Mouse (Mus musculus): ENCODE results near the gene Zmat3.
A peak's percentile ranks its signal among the peaks of the same experiment; 100 is the strongest.

Gene Zmat3

DNA sequence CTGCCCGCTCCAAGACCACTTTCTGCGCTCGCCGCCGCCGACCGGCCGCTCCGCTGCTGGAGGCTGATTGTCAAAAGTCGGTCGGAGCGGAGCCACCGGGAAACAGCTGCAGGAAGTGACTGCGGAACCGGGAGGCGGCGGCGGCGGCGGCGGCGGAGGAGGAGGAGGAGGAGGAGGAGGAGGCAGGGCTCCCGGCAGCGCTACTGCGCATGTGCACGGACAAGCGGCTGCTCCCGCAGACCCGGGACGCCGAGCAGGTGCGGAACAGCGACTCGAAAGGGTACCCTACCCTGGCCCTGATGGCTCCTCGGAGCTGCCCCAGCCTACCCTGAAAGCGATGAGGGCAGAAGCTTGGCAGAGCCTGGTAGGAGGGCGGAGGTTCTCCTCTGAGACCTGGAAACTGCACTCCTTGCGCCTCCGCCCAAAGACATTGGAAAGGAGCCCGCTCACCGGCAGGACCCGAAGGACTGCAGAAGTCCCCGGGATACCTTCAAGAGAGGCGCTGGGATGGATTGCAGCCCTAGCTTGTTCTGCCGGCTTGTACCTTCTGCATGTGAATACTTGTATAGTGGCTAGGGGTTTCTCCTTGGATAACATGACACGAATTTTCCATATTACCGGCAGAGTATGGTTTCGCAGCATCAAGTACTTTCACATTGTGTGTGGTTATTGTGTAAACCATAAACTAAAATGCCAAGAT lies at the start of gene Zmat3:
Gene Zmat3, minus strand, starts transcription at position 469 of the 700 bp plus-strand sequence.
- peak; percentile 37 for DNase-seq (ENCODE audit: low read depth, low spot score)

DNA sequence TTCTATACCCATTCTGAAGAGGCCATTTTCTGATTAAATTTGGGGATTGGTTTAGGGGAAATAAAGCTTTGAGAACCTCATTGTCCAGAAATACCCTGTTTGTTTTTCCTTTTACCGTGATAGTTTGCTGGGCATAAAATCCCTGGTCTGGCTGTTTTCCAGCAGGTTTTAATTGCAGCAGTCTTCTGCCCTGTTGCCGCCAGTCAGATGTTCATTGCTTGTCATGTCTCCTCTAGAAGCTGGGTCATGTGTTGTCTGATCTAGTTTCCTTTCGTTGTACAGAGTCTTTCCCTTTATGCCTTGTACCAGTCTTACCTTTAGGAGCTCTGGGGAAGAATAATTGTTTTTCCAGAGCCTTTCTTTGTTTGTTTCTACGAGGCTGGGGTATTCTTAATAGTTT lies 48.6 kb upstream of the Zmat3 start:
- DNase-seq (ENCODE audit: low read depth, low spot score): no peak

DNA sequence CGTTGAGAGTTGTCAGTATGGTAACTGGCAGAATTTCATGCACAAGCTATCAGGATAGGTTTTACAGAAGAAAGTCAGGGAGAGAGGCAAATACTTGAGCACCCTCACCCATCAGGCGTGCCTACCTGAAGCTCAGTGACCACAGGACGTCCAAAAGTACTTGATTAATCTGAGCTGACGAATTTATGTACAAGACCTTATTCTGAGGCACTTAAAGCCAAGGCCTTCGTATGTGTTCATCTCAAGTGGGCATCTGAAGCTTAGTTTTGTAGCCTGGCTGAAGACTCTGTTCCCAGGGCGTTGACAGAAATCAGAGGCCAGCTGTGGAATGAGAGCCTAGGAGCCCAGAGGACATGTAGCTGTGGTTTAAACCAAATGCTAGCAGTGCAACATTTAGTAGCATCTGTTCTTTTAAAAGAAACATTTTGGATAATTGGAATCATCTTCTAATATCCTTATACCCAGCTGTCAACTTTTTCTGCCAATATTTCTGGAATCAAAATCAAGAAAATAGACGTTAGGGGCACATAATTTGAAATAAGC lies 46.8 kb upstream of the Zmat3 start:
- DNase-seq (ENCODE audit: low read depth, low spot score): no peak

DNA sequence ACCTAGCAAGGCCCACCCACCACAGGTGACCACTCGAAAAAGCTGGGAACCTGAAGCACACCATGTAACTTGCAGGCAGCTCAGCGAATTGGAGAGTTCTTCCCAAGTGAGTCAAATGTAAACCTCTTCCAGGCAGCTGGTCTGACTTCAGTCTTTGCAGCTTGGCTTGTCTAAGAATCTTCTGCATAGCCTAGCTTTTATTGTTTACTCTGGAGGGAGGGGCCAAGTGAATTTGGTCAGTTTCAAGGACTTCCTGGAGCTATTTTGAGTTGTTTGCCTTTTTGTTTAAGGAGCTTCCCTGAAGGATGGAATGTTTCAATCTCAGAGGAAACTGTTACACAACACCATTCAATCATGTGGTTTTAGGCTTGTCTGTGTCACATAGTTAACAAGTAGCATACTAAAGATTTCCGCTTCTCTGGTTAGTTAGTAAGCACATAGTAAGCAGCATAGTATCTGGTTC lies 43.0 kb upstream of the Zmat3 start:
- DNase-seq (ENCODE audit: low read depth, low spot score): no peak

DNA sequence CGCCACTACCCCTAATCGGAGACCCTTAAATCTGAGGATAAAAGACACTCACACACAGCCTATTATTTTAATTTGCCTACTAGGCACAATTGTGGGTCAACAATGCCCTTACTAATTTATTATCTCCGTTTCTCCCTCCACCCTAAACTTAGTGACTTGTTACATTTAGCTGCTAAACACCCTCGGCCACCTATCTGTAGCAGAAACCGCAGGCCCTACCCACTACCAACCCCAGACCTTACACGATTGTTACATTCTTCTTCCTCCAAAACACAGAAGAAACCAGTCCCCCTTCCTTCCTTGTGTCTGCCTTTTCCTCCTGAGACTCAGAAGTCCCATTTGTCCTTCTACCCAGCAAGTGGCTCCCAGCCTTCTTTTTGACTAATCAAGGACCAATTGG lies 41.0 kb upstream of the Zmat3 start:
- DNase-seq (ENCODE audit: low read depth, low spot score): no peak

DNA sequence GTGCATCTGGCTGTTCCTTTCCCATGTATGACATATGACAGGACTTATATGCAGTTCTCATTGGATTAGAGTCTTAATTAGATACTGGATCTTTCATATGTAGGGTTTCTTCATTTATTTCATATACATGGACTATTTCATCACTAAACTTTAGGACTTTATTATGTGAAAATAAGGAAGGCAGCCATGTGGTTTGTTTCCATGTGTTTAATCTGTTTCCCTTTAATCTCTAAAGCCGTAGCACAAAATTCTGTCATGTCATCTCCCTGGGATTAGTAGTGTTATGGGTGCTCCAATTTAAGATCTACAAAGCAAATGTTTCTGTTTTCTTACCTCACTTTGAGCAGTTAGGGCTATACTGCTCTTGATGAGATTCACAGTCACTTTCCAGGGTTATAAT lies 39.9 kb upstream of the Zmat3 start:
- no peak for DNase-seq (ENCODE audit: low read depth, low spot score)

DNA sequence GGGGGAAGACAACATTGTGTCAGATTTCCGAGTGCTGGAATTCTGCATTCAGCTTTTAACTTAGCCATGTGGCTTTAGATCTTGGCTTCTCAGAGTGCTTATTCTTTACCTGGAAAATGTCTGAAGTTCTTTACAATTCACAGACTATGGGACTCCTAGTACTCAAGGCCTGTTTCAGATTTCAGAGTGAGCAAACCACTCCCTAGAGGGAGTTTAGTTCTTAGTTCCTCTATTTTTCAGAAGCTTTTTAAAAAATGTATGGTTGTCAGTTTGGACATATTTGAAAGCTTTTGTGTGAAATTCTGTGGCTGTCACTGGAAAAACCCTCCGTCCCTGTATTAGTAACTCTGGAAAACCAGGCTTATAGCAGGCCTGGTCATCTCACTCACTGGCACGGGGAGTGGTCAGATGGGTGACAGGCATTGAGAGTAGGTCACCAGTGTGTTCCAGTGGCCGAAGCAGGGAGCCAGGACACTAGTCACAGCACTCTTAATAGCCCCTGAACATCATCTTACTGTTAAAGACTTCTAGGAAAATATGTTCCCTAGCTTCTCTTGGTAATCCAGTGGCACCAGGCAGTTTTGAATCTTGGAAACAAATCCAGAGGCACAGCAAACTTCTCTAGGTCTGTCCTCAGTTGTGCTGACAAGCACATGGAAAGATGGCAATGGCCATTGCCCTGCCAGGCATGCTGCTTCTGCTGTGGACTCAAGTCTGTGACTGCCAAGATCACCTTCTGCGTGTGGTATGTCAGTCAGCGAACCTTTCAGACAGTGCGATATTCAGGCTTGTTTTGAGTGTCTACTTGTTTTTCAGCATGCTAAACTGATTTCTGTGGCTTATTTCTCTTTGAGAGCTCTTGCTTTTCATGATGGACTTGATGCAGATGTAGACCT lies 37.4 kb upstream of the Zmat3 start:
- no peak for DNase-seq (ENCODE audit: low read depth, low spot score)

DNA sequence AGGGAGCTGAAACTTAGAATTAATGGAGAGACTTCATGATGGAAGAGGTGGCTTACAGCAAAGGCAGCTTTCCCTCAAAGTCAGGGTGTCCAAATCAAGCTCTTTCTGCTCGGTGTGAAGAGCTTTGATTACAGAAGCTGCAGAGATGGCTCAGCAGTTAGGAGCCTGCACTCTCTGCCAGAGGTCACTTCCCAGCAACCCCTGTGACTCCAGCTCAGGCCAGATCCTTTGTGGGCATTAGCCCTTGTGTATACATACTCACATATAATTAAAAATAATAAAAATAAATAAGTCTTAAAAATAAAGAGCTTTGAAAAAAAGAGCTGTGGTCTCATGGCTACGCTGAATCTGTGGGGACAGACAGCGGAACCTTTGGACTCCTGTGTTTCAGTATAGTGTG lies 35.8 kb upstream of the Zmat3 start:
- no peak for DNase-seq (ENCODE audit: low read depth, low spot score)

DNA sequence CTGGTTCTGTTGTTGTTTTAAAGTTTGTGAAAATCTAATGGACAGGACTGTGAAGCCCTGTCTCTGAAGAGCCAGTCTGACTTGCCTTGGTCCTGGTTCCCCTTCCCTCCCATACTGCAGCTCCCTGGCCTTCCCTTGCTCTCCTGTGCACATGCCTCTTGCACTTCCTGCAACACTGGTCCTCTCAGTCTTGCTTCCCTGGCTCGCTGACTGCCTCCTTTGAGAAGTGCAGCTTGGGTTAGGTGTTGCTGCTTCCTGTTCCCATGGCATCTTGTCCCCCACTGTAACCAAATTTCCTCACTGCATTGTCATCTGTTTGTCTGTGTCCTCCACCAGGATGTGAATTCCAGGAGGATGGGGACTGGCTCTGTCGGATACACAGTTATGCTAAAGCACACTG lies 34.1 kb upstream of the Zmat3 start:
- DNase-seq (ENCODE audit: low read depth, low spot score): no peak

DNA sequence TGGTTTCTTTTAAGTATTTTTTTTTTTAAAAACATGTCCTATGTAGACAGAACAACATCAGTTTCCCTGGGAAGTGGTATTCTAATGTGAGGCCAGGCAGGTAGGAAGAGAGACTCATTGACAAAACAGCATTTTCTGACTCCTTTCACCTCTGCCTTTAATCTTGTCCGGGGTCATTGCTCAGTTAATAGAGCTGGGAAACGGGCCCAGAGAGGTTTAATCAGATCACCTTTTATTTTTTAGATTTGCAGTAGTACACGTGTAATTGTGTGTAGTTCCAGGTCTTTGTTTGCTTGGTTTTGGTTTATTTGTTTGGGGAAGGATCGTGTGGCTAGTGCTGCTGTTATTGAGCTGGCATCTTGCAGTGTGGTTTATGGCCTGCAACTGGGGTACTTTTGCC lies 33.6 kb upstream of the Zmat3 start:
- no peak for DNase-seq (ENCODE audit: low read depth, low spot score)

DNA sequence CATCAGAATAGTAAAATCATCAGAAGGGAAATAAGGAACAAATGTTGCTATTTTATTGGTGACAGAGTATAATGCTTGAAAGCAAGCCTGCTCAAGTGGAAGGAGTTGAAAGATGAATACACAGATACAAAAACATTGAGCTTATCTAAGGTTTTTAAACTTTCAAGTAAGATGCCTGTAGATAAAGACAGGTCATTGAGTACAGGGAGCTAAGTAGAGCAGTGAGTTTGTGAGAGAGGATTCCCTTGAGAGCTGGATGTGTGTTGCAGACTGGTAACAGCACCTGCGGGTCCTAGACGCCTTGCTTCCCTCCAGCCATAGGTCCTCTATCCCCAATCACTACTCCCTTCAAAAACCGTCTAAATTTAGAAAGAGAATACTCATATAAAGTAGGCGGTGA lies 32.8 kb upstream of the Zmat3 start:
- no peak for DNase-seq (ENCODE audit: low read depth, low spot score)

DNA sequence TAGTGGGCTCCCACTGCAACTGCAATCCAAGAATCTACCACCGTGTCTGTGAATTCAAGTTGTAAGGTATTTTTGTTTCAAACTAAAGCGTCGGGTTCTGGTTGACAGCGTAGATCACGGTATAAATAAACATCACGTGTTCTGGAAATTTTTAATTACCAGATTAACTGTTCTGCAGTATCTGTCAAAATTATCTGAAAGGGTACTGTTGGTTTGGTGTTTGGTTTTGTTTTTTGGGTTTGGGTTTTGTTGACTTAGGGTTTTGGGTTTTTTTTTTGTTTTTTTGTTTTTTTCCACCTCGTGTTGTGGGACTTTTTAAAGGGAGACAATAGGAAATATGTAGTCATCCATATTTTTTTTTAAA lies 32.3 kb upstream of the Zmat3 start:
- DNase-seq (ENCODE audit: low read depth, low spot score): no peak

DNA sequence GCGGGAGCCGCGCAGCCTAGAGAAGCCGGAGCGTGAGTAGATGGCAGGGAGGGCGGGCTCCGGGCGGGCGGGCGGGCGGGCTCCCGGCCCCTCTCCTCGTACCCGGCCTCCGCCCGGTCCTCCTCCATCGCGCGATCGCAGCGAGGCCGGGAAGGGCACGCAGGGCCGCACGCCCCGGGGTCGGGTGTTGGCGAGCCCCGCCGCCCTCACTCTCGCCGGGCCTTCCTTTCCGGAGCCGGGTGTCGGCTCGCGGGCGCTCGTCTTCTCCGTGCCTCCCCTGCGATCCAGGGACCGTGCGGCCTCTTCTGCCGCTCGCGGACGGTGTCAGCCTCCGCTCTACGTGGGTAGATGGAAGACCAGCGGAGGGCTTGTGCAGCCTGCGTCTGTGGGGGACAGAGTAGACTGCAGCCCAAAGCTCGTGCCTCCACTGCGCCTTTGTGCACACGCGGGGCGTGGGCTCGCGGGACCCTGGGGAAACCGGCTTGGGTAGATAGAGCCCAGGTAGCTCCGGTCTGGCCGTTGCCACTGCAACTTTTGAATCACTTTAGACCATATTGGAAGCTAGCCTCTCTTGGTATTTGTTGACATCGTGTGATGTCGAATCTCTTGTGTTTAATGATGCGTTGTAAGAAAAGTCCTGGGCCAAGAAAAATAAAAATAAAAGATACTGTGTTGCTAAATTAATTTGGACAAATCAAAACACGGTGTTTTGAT lies 31.8 kb upstream of the Zmat3 start, which contains the start of gene Pik3ca:
Gene Pik3ca, plus strand, starts transcription at position 211 of the 714 bp plus-strand sequence.
- DNase-seq (ENCODE audit: low read depth, low spot score): peak; percentile 36

DNA sequence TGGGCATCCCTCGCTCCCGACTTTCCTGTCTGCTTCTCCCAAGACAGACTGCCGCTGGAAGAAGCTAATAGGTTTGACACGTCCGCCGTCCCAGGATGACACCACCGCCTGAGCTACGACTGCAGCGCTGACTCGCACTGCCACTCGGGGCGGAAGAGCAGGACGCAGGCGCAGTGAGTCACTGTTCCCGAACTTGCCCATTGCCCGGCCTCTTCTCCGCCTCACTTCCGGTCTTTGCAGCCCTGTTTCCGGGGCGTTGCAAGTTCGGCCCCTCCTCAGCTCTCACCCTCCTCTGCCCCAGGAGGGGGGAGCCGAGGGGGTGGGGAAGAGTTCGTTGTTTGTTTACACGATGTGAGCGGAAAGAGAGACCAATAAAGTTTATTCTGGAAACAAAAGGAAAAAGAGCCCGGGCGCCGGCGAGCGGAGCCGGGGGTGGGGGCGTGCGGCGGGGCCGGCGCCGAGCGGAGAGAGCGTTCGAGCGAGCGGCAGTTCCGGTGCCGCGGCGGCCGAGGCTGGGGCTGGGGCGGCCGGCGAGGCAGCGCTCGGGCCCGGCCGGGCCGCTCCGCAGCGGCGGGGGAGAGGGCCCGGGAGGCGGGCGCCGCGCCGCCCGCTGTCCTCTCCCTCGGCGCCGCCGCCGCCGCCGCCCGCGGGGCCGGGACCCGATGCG lies 31.1 kb upstream of the Zmat3 start:
- DNase-seq (ENCODE audit: low read depth, low spot score): peak; percentile 93

DNA sequence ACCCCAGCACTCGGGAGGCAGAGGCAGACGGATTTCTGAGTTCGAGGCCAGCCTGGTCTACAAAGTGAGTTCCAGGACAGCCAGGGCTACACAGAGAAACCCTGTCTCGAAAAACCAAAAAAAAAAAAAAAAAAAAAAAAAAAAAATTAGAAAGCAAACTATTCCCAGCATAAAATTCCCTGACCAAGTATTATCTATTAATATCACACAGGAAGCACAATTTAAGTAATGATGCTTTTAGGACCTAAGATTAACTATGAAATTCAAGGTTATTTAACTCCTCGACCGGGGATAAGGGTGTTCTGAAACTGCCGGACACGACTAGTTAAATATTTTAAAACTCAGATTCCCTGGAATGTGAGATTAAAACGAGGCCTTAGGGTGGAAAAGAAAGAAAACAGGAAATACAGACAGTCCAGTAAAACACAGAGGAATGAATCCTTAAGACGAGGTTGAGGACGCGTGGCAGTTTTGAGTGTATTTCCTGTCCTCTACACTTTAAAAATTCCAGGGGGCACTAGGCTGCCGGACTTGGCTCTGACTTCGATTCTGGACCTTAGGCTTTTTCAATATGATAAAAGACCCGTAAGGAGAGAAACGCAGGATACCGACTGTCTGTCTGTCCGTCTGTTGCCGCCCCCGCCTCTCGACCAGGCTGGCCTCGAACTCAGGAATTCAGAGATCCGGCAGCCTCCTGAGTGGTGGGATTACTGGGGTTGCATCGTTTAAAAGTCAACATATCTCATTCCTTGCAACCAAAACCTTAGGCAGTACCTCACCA lies 30.1 kb upstream of the Zmat3 start:
- peak; percentile 12 for DNase-seq (ENCODE audit: low read depth, low spot score)

DNA sequence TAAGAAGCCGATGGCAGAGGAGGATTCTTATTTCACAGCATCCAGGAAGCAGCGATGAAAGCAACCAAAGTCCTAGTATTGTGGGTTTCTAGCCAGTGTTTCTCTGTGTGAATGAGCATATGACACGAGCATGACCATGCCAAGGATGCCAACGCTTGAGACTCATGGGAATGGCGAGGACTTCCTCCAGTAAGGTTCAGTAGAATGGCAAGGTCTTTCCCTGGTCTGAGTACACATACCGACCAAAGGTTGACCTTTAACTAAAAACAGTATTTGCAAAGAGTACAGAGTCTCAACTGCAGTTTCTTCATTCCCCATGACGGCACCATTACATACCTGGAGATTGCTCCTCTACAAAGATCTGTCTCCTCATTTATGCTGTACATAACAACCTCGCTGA lies 28.2 kb upstream of the Zmat3 start:
- DNase-seq (ENCODE audit: low read depth, low spot score): no peak

DNA sequence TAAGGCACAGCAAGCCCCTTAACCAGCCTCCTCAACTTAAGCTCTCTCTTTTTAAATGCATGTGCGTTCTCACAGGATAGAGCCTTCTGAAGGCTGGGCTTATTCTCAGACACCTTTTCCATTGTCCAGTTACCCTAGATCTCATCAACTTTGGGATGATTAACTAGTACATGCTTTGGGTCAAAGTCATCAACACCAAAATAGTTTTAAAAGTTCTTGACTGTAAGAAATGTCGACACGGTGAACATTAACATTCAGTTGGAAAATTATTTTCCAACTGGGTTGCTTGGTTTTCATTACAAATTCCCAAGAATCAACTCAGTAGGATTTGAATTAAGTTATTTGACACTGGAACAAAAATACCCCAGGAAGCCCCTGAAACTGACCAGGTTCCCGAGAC lies 27.0 kb upstream of the Zmat3 start:
- DNase-seq (ENCODE audit: low read depth, low spot score): no peak

DNA sequence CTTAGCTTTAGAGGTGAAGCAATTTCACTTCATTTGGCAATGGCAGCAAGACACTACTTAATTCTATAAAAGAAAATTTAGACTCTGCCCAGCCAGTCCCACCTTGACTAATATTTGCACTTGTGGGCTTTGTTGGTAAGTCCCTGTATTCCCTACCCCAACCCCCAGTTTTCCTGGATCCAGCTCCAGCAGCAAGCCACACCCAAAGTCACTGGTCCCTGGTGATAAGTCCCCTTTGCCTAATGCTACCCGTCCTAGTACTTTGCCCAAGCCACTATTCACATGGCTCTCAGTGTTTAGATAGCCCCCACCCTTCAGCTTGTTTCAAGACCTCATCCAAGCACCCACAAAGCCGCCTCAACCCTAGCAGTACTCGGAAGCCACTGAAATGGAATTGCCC lies 15.7 kb upstream of the Zmat3 start:
- no peak for DNase-seq (ENCODE audit: low read depth, low spot score)

DNA sequence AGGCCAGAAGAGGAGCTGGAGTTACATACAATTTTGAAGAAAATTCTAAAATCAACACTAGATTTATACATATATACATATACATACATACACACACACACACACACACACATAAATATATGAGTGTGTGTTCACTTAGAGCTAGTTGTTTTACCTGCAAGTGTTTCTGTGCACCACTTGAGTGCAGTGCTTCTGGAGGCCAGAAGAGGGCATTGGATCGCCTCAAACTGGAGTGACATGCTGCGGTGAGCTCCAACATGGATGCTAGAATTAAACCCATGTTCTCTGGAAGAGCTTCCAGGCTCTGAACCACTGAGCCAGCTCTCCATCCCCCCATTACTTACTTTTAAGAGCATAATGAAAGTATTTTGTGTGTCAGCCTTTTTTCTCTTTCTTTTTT lies 14.1 kb upstream of the Zmat3 start:
- peak; percentile 13 for DNase-seq (ENCODE audit: low read depth, low spot score)

DNA sequence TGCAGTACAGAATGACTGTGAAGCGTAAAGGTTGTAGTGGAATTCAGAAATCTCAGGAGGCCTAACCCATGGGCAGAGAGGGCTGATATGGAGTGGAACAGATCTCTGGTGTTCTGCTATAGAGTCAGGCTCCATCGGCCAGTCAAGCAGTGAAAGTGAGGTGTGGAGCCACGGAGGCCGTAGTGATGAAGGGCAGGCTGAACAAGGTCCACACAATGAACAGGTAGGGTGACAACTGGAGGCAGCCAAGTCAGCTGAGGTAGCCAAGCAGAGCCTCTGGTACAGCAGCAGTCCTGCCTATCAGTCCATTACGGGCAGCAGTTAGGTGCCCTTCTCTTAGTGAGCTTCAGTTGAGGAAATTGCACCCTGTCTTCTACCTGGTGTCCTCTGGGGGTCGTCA lies 7.4 kb upstream of the Zmat3 start:
- no peak for DNase-seq (ENCODE audit: low read depth, low spot score)

DNA sequence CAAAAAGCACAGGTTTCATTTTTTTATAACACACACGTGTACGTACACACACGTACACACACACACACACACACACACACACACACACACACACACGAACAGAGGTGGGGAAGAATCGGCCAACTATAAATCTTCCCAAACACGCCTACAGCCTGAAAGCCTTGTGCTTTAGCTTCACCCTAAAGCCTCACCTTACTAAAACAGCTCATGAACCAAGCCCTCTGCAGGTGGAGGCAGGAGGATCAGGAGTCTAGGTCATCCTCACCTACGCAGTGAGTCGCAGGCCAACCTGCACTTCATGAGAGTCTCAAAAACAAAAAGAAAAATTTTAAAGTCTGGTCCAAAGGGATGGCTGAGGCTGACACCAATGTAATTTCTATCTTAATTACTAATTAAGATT lies 6.7 kb upstream of the Zmat3 start:
- DNase-seq (ENCODE audit: low read depth, low spot score): no peak

All from c-Kit-negative CD71-positive TER-119-positive erythroid progenitor cells, embryonic 14.5 days (primary cell).